Comparison of ENCODE assay signal across 23 mouse cellular contexts in genomic region chrX:161730026-161730425, GRCm38 (mm10). TPM values are rescaled to one million over a fixed set of nuclear protein-coding genes. Genes with fewer than 3 reads are reported as not detected.
A peak's percentile ranks its signal among the peaks of the same experiment; 100 is the strongest.
DNase-seq lines count a peak whose midpoint lies in the region; TF ChIP-seq lines count a peak whose summit lies in the region.
"Had no signal": no experiment of that assay in that cellular context is flagged by ENCODE, and none has a peak within 500 bp of the region (broad histone marks: within the 10 kb centered on the region; RNA-seq: fewer than 3 reads in every experiment).

No protein-coding gene starts in this region.

- no peak overlapping the region for H3K4me3 ChIP-seq in cerebellum, adult 2 months (replicated peaks; ENCODE audit: insufficient read depth, low read depth, low read length)
- H3K4me3 ChIP-seq: hindbrain, embryonic 10.5 days; liver, embryonic 12.5 days; megakaryocyte, embryonic 14.5 days; midbrain, embryonic 12.5 days; stomach, embryonic 15.5 days had no signal

- TF ChIP-seq CTCF in cerebellum, adult 2 months (IDR thresholded peaks at IDR 0.05; ENCODE audit: borderline replicate concordance, insufficient read depth, low read depth, low read length), result no peak

- DNase-seq in cerebellum, adult 11 months, result peak; percentile 11
- no peak for DNase-seq in cerebellum, adult 8-10 months
- DNase-seq in brain, adult 2 months (ENCODE audit: low read depth, low spot score), result peak; percentile 78
- peak; percentile 61 to 83 for DNase-seq in cerebellum, adult 2 months
- peak; percentile 75 to 81 for DNase-seq in cerebellum, postnatal 25 days
- no peak for DNase-seq in urinary bladder, adult 2 months (ENCODE audit: low spot score)
- no peak for DNase-seq in ovary, postnatal 14 days (ENCODE audit: low spot score)
- DNase-seq: adrenal gland, postnatal 10 days; gastrocnemius, postnatal 14 days; heart, postnatal 14 days; kidney, adult 11 months; kidney, postnatal 14 days; liver, postnatal 0 days; lung, postnatal 4 days; right cerebral cortex, postnatal 25 days; thymus, postnatal 14 days had no signal

- no peak overlapping the region for H3K27ac ChIP-seq in cerebellum, adult 2 months (ENCODE audit: insufficient read depth, low read length)
- H3K27ac ChIP-seq: hindbrain, embryonic 10.5 days; liver, embryonic 12.5 days; midbrain, embryonic 12.5 days; stomach, embryonic 15.5 days had no signal

- TF ChIP-seq POLR2A in cerebellum, adult 2 months (IDR thresholded peaks at IDR 0.05; ENCODE audit: borderline replicate concordance, insufficient read depth, low read length), result no peak

- peaks cover 5% of the 10 kb centered on the region for H3K4me1 ChIP-seq in cerebellum, adult 2 months (ENCODE audit: control insufficient read depth, insufficient read depth, low read length)
- H3K4me1 ChIP-seq: hindbrain, embryonic 10.5 days; liver, embryonic 12.5 days; megakaryocyte, embryonic 14.5 days; midbrain, embryonic 12.5 days; stomach, embryonic 15.5 days had no signal

- H3K27me3 ChIP-seq in cerebellum, adult 2 months (ENCODE audit: control insufficient read depth, insufficient read depth, low read length), result no peaks in the 10 kb centered on the region

RNA-seq across cellular contexts. Expression of gene Rai2, which starts 13.2 kb away (rescaled TPM):
- polyA plus RNA-seq in cerebellum, adult 2 months (2012; rRNA removed), result 8.1 and 8.8 TPM in 2 replicates
- 11.0 and 11.5 TPM in 2 replicates for polyA plus RNA-seq in urinary bladder, adult 2 months (2012; rRNA removed)
- polyA plus RNA-seq: G1E, Patski had no signal

Comparison
In these comparisons a context has a peak if more than half of its experiments do, and no peak if none do; other contexts are left out.
1. DNase-seq: peak in cerebellum, adult 11 months (single experiment), brain, adult 2 months (single experiment), cerebellum, adult 2 months (2 of 2) and cerebellum, postnatal 25 days (2 of 2); none in cerebellum, adult 8-10 months (single experiment), urinary bladder, adult 2 months (single experiment) and ovary, postnatal 14 days (single experiment).